Mouse (Mus musculus): ENCODE data around the gene Cass4. TPM values are rescaled to one million over a fixed set of nuclear protein-coding genes. Genes with fewer than 3 reads are reported as not detected.

The Cass4 gene
- polyA plus RNA-seq (2016; fragmentation: Nextera tagmentation; extraction: Ambion mirVana) = 0.21 and 0.25 TPM in 2 replicates

- DNase-seq (ENCODE audit: low spot score) = no peak
- Histone ChIP-seq H3K27ac (replicated peaks) (no peak within 1 kb of the TSS), H3K4me1 (peaks cover 8% of the 10 kb centered on the region), H3K36me3 (no peaks in the 10 kb centered on the region), H3K9me3 (replicated peaks) (no peaks in the 10 kb centered on the region), H3K4me3 (no peak within 1 kb of the TSS), H3K27me3 (ENCODE audit: low read depth, poor library complexity, severe bottlenecking) (no peaks in the 10 kb centered on the region)
- 42% methylated on average over 13 of the region's 13 CpGs for WGBS
These were observed at the start of gene Cass4 for GRCm38 (mm10) chr2:172393391-172394051. Cass4 (plus strand) TSS chr2:172393794.

DNA sequence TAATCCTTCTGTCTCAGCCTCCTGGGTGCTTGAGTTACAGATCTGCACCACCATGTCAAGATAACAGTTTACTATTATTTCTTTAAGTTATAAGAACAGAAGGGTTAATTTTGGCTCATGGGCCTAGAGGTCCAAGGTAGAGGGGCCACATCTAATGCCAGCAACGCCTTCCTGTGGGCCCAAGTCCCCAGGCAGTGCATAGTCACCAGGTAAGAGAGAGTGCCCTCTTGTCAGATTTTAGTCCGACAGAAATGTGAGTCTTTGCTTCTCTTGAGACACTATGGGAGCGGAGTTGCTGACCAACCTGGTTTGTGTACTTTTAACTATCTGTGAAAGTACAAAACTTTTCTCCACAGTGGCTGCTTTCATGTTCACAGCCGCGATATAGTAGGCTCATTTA is 48.9 kb upstream of the Cass4 start:
- DNase-seq (ENCODE audit: low spot score) = no peak
- Histone ChIP-seq H3K27ac (replicated peaks) (no peak overlapping the region), H3K4me1 (peaks cover 61% of the 10 kb centered on the region), H3K27me3 (ENCODE audit: low read depth, poor library complexity, severe bottlenecking) (peaks cover 7% of the 10 kb centered on the region), H3K9me3 (replicated peaks) (no peaks in the 10 kb centered on the region), H3K4me3 (peak overlapping the region; percentile 77), H3K36me3 (no peaks in the 10 kb centered on the region)
- 36% methylated on average over 5 of the region's 5 CpGs for WGBS

DNA sequence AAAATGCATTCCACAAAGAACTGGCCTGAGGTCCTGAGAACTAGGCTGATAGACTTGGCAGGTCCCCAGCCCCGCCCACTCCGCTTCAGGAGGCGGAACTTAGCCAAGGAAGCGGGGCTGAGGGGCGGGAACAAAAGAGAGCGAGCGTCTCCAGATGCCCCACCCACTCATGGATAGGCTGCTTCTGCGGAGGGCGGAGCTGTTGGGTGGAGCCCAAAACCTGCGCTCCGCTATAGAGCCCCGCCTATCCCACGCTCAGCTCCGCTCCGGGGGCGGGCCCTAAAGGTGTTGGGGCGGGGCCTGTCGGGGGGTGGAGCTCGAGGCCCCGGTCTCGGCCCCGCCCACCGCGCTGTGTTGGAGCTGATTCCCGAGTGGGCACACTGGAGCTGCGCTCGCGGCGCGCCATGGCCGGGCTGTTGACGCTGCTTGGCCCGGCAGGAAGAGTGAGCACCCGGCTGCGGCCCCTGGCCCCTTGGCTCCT is 48.3 kb upstream of the Cass4 start, which contains the start of gene Fam210b:
Fam210b (plus strand) TSS at position 308 of the 481 bp plus-strand sequence.
- DNase-seq (ENCODE audit: low spot score) = peak; percentile 97
- Histone ChIP-seq H3K27me3 (ENCODE audit: low read depth, poor library complexity, severe bottlenecking) (peaks cover 7% of the 10 kb centered on the region), H3K27ac (replicated peaks) (peak within 1 kb of the TSS; percentile 83), H3K9me3 (replicated peaks) (no peaks in the 10 kb centered on the region), H3K36me3 (no peaks in the 10 kb centered on the region), H3K4me3 (peak within 1 kb of the TSS; percentile 77), H3K4me1 (peaks cover 64% of the 10 kb centered on the region)
- WGBS = under 1% methylated on average over 29 of the region's 35 CpGs

DNA sequence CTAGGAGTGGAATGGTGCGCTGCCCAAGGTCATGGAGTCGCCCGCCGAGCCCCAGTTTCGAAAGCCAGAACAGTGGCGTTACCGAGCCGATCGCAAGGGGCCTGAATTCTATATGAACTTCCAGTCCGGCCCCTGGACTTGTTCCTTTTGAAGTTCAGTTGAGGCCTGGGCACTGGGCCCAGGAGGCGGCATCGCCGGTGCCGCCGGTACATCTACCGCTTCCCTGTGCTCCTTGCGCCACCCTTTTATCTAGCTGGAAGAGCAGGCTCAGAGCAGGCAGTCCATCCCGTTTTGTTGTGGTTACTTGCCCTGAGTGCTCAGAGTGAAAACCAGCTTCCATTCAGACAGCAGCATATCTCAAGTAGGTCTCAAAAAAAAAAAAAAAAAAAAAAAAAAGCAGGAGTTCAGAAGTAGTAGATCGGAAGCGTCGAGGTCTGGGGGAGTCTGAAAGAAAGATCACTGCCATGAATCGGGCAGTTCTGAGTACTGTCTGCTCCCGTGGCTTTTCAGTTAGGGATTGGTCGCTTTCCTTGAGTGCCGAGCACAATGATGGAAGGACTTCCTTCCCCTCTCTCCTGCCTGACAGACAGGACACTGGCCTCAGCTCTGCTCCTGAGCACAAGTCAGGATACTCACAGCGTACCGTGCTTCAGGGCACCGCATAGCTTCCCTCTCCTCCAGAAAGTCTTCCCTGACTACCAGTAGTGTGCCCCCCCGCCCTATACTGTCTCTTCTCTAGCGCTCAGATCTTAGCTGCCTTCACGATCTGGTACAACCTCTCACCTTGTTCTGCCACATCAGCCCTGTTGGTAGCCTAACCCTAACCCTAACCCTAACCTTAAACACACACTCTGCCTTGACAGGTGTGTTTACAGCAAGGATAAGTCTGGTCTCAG is 47.3 kb upstream of the Cass4 start:
- Histone ChIP-seq H3K4me3 (peak overlapping the region; percentile 77), H3K9me3 (replicated peaks) (no peaks in the 10 kb centered on the region), H3K27ac (replicated peaks) (peak overlapping the region; percentile 83), H3K36me3 (no peaks in the 10 kb centered on the region), H3K4me1 (peaks cover 71% of the 10 kb centered on the region), H3K27me3 (ENCODE audit: low read depth, poor library complexity, severe bottlenecking) (peaks cover 7% of the 10 kb centered on the region)
- 12% methylated on average over 31 of the region's 31 CpGs for WGBS
- DNase-seq (ENCODE audit: low spot score) = peak; percentile 42

GRCm38 (mm10) chr2:172346933-172347611 is 46.5 kb upstream of the Cass4 start:
- Histone ChIP-seq H3K27me3 (ENCODE audit: low read depth, poor library complexity, severe bottlenecking) (peaks cover 7% of the 10 kb centered on the region), H3K27ac (replicated peaks) (peak overlapping the region; percentile 74), H3K4me1 (peaks cover 66% of the 10 kb centered on the region), H3K36me3 (no peaks in the 10 kb centered on the region), H3K9me3 (replicated peaks) (no peaks in the 10 kb centered on the region), H3K4me3 (peak overlapping the region; percentile 77)
- DNase-seq (ENCODE audit: low spot score) = no peak
- 80% methylated on average over 8 of the region's 8 CpGs for WGBS

DNA sequence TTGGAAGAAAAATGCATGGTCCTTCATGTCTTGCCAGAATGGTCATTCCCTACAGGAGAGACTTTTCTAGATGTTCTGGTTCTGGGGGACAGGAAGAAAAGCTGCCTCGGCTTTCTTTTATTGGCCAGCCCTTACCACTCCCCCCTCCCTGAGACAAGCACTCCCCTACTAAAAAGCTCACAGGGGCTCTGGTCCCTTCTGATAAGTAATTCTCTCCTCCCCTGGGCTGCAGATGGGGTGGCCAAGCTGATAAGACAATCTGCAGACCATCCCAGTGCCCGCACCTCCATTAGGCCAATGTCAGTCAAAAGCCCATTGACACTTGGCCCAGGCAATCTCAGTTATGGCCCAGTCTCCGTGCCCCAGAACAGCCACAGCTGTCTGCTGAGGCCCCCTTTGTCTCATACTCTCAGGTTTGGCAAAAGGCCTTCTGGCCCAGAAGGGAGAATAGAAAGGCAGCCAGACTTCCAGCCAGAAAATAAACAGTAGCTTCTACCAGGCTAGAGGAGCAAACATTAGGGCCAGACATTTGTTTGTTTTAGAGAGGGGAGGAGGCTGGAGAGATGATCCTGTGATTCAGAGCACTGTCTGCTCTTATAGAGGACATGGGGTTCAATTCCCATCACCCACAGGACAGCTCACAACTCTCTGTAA is 45.2 kb upstream of the Cass4 start:
- WGBS = 56% methylated on average over 3 of the region's 3 CpGs
- no peaks in the 10 kb centered on the region for H3K9me3 ChIP-seq (replicated peaks)
- peaks cover 7% of the 10 kb centered on the region for H3K27me3 ChIP-seq (ENCODE audit: low read depth, poor library complexity, severe bottlenecking)
- H3K36me3 ChIP-seq = peaks cover 10% of the 10 kb centered on the region
- no peak for DNase-seq (ENCODE audit: low spot score)
- H3K4me1 ChIP-seq = peaks cover 72% of the 10 kb centered on the region
- no peak overlapping the region for H3K4me3 ChIP-seq
- peak overlapping the region; percentile 74 for H3K27ac ChIP-seq (replicated peaks)

- H3K9me3 ChIP-seq (replicated peaks) = no peaks in the 10 kb centered on the region
- 77% methylated on average over 14 of the region's 14 CpGs for WGBS
- H3K4me3 ChIP-seq = no peak overlapping the region
- no peak for DNase-seq (ENCODE audit: low spot score)
- H3K27ac ChIP-seq (replicated peaks) = peak overlapping the region; percentile 74; the same call in 1 of the 2 replicates
- peaks cover 69% of the 10 kb centered on the region for H3K4me1 ChIP-seq
- H3K27me3 ChIP-seq (ENCODE audit: low read depth, poor library complexity, severe bottlenecking) = peaks cover 7% of the 10 kb centered on the region
- peaks cover 21% of the 10 kb centered on the region for H3K36me3 ChIP-seq
These were observed 43.8 kb upstream of the Cass4 start for GRCm38 (mm10) chr2:172349776-172350175.

- Histone ChIP-seq H3K4me1 (peaks cover 59% of the 10 kb centered on the region), H3K27me3 (ENCODE audit: low read depth, poor library complexity, severe bottlenecking) (peaks cover 7% of the 10 kb centered on the region), H3K4me3 (no peak overlapping the region), H3K27ac (replicated peaks) (no peak overlapping the region), H3K9me3 (replicated peaks) (no peaks in the 10 kb centered on the region), H3K36me3 (peaks cover 31% of the 10 kb centered on the region)
- WGBS = 80% methylated on average over 8 of the region's 8 CpGs
- no peak for DNase-seq (ENCODE audit: low spot score)
These were observed 42.8 kb upstream of the Cass4 start for GRCm38 (mm10) chr2:172350773-172351172.

- WGBS = 82% methylated on average over 9 of the region's 9 CpGs
- no peaks in the 10 kb centered on the region for H3K27me3 ChIP-seq (ENCODE audit: low read depth, poor library complexity, severe bottlenecking)
- H3K4me3 ChIP-seq = no peak overlapping the region
- no peaks in the 10 kb centered on the region for H3K9me3 ChIP-seq (replicated peaks)
- DNase-seq (ENCODE audit: low spot score) = no peak
- no peak overlapping the region for H3K27ac ChIP-seq (replicated peaks)
- H3K4me1 ChIP-seq = peaks cover 35% of the 10 kb centered on the region
- H3K36me3 ChIP-seq = peaks cover 56% of the 10 kb centered on the region
These were observed 40.4 kb upstream of the Cass4 start for GRCm38 (mm10) chr2:172353218-172353617.

DNA sequence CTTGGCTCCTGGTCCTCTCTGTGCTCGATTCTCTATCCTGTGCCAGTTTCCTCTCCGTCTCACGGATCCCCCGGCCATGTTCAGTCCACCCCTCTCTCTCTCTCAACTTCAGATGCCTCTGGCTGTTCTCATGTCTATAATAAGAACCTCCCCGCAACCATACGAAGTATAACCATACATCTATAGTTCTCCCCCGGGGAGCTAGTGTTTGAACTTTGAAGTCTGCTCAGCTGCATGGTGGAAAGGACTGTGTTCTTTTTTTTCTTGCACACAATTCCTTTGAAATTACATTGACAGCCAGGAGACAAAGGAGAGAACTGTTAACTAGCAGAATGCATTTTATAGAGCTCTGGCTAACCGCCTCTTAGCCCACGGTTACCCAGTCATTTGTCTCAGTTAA is 38.8 kb upstream of the Cass4 start:
- no peak overlapping the region for H3K27ac ChIP-seq (replicated peaks)
- no peak overlapping the region for H3K4me3 ChIP-seq
- no peak for DNase-seq (ENCODE audit: low spot score)
- H3K9me3 ChIP-seq (replicated peaks) = no peaks in the 10 kb centered on the region
- peaks cover 71% of the 10 kb centered on the region for H3K36me3 ChIP-seq
- 90% methylated on average over 9 of the region's 9 CpGs for WGBS
- H3K4me1 ChIP-seq = peaks cover 20% of the 10 kb centered on the region
- H3K27me3 ChIP-seq (ENCODE audit: low read depth, poor library complexity, severe bottlenecking) = no peaks in the 10 kb centered on the region

- 89% methylated on average over 5 of the region's 5 CpGs for WGBS
- DNase-seq (ENCODE audit: low spot score) = no peak
These were observed 37.8 kb upstream of the Cass4 start for GRCm38 (mm10) chr2:172355833-172356232.

DNA sequence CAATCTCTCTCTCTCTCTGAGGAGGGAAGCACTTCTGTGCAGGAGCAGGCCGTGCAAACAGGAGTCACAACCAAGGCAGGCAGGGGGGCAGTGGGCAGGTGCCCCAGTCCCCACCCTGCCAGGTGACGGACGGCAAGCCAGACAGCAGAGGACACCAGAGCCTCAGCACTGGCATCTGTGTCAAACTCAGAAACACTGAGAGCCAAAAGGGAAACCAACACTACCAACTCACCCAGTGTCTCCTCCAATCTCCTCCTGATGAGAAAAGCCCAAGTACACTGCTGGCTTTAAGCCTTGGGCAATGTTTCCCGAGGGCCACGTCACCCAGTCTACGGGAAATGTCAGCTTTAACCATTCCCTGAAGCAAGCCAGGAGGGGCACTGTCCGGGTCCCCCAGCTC is 30.4 kb upstream of the Cass4 start:
- H3K27ac ChIP-seq (replicated peaks) = no peak overlapping the region
- H3K36me3 ChIP-seq = peaks cover 100% of the 10 kb centered on the region
- no peak overlapping the region for H3K4me3 ChIP-seq
- no peak for DNase-seq (ENCODE audit: low spot score)
- peaks cover 17% of the 10 kb centered on the region for H3K4me1 ChIP-seq
- no peaks in the 10 kb centered on the region for H3K27me3 ChIP-seq (ENCODE audit: low read depth, poor library complexity, severe bottlenecking)
- 90% methylated on average over 7 of the region's 7 CpGs for WGBS
- no peaks in the 10 kb centered on the region for H3K9me3 ChIP-seq (replicated peaks)

More at GRCm38 (mm10) chr2:172355833-172356232, 37.8 kb upstream of the Cass4 start:
- Histone ChIP-seq H3K9me3 (replicated peaks) (no peaks in the 10 kb centered on the region), H3K4me1 (peaks cover 12% of the 10 kb centered on the region; the same call in 1 of the 2 replicates), H3K4me3 (no peak overlapping the region), H3K27ac (replicated peaks) (no peak overlapping the region), H3K36me3 (peaks cover 82% of the 10 kb centered on the region), H3K27me3 (ENCODE audit: low read depth, poor library complexity, severe bottlenecking) (no peaks in the 10 kb centered on the region)

Data from midbrain, embryonic 10.5 days (tissue).